Mouse (Mus musculus) liver, embryonic 15.5 days (tissue): ENCODE data around the gene Dnttip1. TPM values are rescaled to one million over a fixed set of nuclear protein-coding genes. Genes with fewer than 3 reads are reported as not detected.

ENCODE experiments used
- ATAC-seq: fragments of 200-750 bp; cut with Nextera tagmentation; 2 replicates; pipeline ENCODE4 v1.8.0; 2017; ENCODE audit warnings: moderate number of reproducible peaks, mild to moderate bottlenecking, moderate library complexity; ENCODE audit not compliant: insufficient read depth
- H3K27ac ChIP-seq: fragments of 300-500 bp; sonication (generic); replicated peaks from 2 replicates; pipeline ENCODE4 v1.5.1; 2015; ENCODE audit warnings: mild to moderate bottlenecking, inconsistent platforms
- H3K27me3 ChIP-seq: fragments of 300-500 bp; sonication (generic); 2 replicates; pipeline ENCODE4 v1.6.1; 2015; ENCODE audit warnings: mild to moderate bottlenecking, inconsistent platforms
- H3K36me3 ChIP-seq: fragments of 300-500 bp; sonication (generic); replicated peaks from 2 replicates; pipeline ENCODE4 v1.6.1; 2015; ENCODE audit warnings: moderate library complexity, mild to moderate bottlenecking, inconsistent platforms
- H3K4me1 ChIP-seq: fragments of 300-500 bp; sonication (generic); replicated peaks from 2 replicates; pipeline ENCODE4 v1.6.1; 2015; ENCODE audit warnings: inconsistent platforms
- H3K4me2 ChIP-seq: fragments of 300-500 bp; sonication (generic); 2 replicates; pipeline ENCODE4 v1.6.1; 2015; ENCODE audit warnings: moderate library complexity, mild to moderate bottlenecking, inconsistent platforms
- H3K4me3 ChIP-seq: fragments of 300-500 bp; sonication (generic); replicated peaks from 2 replicates; pipeline ENCODE4 v1.5.1; 2015; ENCODE audit warnings: mild to moderate bottlenecking, inconsistent platforms
- H3K9ac ChIP-seq: fragments of 300-500 bp; sonication (generic); 2 replicates; pipeline ENCODE4 v1.6.1; 2015; ENCODE audit warnings: moderate library complexity, mild to moderate bottlenecking, inconsistent platforms
- H3K9me3 ChIP-seq: fragments of 300-500 bp; sonication (generic); replicated peaks from 2 replicates; pipeline ENCODE4 v1.6.1; 2016; ENCODE audit warnings: inconsistent platforms
- WGBS: fragments of 180-500 bp; shearing (Covaris S2); methylation state at CpG from one replicate; pipeline ENCODE4 v1.1.7; 2015; ENCODE audit warnings: mixed read lengths; ENCODE audit not compliant: insufficient replicate concordance; 5-methylcytosine and 5-hydroxymethylcytosine counted together
- polyA plus RNA-seq: library from polyadenylated mRNA; unstranded; fragments of >200 nt; fragmentation: Nextera tagmentation; extraction: Ambion mirVana; gene quantifications from 2 replicates; pipeline ENCODE4 v1.2.1, GENCODE M21; 2015

Dnttip1 gene
- polyA plus RNA-seq, 1 experiment from 2014 or later: 41.1 TPM

- H3K36me3 ChIP-seq: peaks cover 100% of the 10 kb centered on the region
- H3K4me3 ChIP-seq: no peak overlapping the region
- ATAC-seq: no peak
- H3K27ac ChIP-seq: peak overlapping the region; percentile 97
- H3K27me3 ChIP-seq: no peaks in the 10 kb centered on the region
- no peak overlapping the region for H3K4me2 ChIP-seq
- peaks cover 55% of the 10 kb centered on the region for H3K4me1 ChIP-seq
- H3K9ac ChIP-seq: no peak overlapping the region; the same call in 1 of the 2 replicates
- no peaks in the 10 kb centered on the region for H3K9me3 ChIP-seq
- WGBS: 58% methylated on average over 11 of the region's 11 CpGs
These were observed 8.3 kb downstream of the Dnttip1 start for GRCm38 (mm10) chr2:164754105-164754504.

- Histone ChIP-seq H3K4me1 (peaks cover 55% of the 10 kb centered on the region), H3K9me3 (no peaks in the 10 kb centered on the region), H3K4me2 (no peak overlapping the region), H3K27me3 (no peaks in the 10 kb centered on the region), H3K9ac (no peak overlapping the region), H3K4me3 (no peak overlapping the region), H3K36me3 (peaks cover 100% of the 10 kb centered on the region), H3K27ac (peak overlapping the region; percentile 97)
- no peak for ATAC-seq
- 87% methylated on average over 2 of the region's 2 CpGs for WGBS
These were observed 9.0 kb downstream of the Dnttip1 start for GRCm38 (mm10) chr2:164754800-164755199.

GRCm38 (mm10) chr2:164757841-164758240 is 12.1 kb downstream of the Dnttip1 start:
- H3K4me2 ChIP-seq: peak overlapping the region; percentile 62; the same call in 1 of the 2 replicates
- peaks cover 98% of the 10 kb centered on the region for H3K36me3 ChIP-seq
- H3K4me3 ChIP-seq: no peak overlapping the region
- no peak for ATAC-seq
- H3K27ac ChIP-seq: peak overlapping the region; percentile 97
- 89% methylated on average over 11 of the region's 11 CpGs for WGBS
- peaks cover 75% of the 10 kb centered on the region for H3K4me1 ChIP-seq
- H3K9me3 ChIP-seq: no peaks in the 10 kb centered on the region
- H3K9ac ChIP-seq: peak overlapping the region; percentile 60
- no peaks in the 10 kb centered on the region for H3K27me3 ChIP-seq

GRCm38 (mm10) chr2:164758692-164759091 is 12.9 kb downstream of the Dnttip1 start:
- H3K9ac ChIP-seq: peak overlapping the region; percentile 60
- H3K27me3 ChIP-seq: no peaks in the 10 kb centered on the region
- peak overlapping the region; percentile 62 for H3K4me2 ChIP-seq
- peak overlapping the region; percentile 97 for H3K27ac ChIP-seq
- H3K9me3 ChIP-seq: no peaks in the 10 kb centered on the region
- H3K4me1 ChIP-seq: peaks cover 80% of the 10 kb centered on the region
- ATAC-seq: peak; percentile 67
- no peak overlapping the region for H3K4me3 ChIP-seq
- H3K36me3 ChIP-seq: peaks cover 98% of the 10 kb centered on the region
- 38% methylated on average over 1 of the region's 1 CpGs for WGBS

- H3K27ac ChIP-seq: peak overlapping the region; percentile 97
- H3K4me2 ChIP-seq: peak overlapping the region; percentile 62
- H3K27me3 ChIP-seq: no peaks in the 10 kb centered on the region
- peaks cover 93% of the 10 kb centered on the region for H3K36me3 ChIP-seq
- H3K4me1 ChIP-seq: peaks cover 84% of the 10 kb centered on the region
- peak; percentile 72 for ATAC-seq
- peak overlapping the region; percentile 56 for H3K9ac ChIP-seq
- 33% methylated on average over 4 of the region's 4 CpGs for WGBS
- H3K4me3 ChIP-seq: peak overlapping the region; percentile 23
- no peaks in the 10 kb centered on the region for H3K9me3 ChIP-seq
These were observed 14.5 kb downstream of the Dnttip1 start for GRCm38 (mm10) chr2:164760059-164760833.

GRCm38 (mm10) chr2:164761502-164761901 is 15.7 kb downstream of the Dnttip1 start:
- peak overlapping the region; percentile 56 for H3K9ac ChIP-seq
- peak; percentile 89 for ATAC-seq
- 55% methylated on average over 2 of the region's 2 CpGs for WGBS
- H3K4me3 ChIP-seq: no peak overlapping the region
- peaks cover 78% of the 10 kb centered on the region for H3K4me1 ChIP-seq
- H3K27me3 ChIP-seq: no peaks in the 10 kb centered on the region
- peak overlapping the region; percentile 97 for H3K27ac ChIP-seq
- H3K4me2 ChIP-seq: peak overlapping the region; percentile 62
- H3K9me3 ChIP-seq: no peaks in the 10 kb centered on the region
- H3K36me3 ChIP-seq: peaks cover 93% of the 10 kb centered on the region

- peak overlapping the region; percentile 62 for H3K4me2 ChIP-seq
- peak overlapping the region; percentile 97 for H3K27ac ChIP-seq
- peak overlapping the region; percentile 56 for H3K9ac ChIP-seq
- H3K27me3 ChIP-seq: no peaks in the 10 kb centered on the region
- H3K4me1 ChIP-seq: peaks cover 77% of the 10 kb centered on the region
- peak; percentile 3; the same call in 1 of the 2 replicates for ATAC-seq
- no peaks in the 10 kb centered on the region for H3K9me3 ChIP-seq
- 81% methylated on average over 4 of the region's 4 CpGs for WGBS
- peaks cover 93% of the 10 kb centered on the region for H3K36me3 ChIP-seq
- H3K4me3 ChIP-seq: no peak overlapping the region
These were observed 16.2 kb downstream of the Dnttip1 start for GRCm38 (mm10) chr2:164761971-164762370.

- peak overlapping the region; percentile 62 for H3K4me2 ChIP-seq
- H3K27me3 ChIP-seq: no peaks in the 10 kb centered on the region
- ATAC-seq: 0 out of 2 replicates have a peak, but pooled peaks have one; percentile 4
- 77% methylated on average over 7 of the region's 7 CpGs for WGBS
- H3K9ac ChIP-seq: peak overlapping the region; percentile 56
- no peak overlapping the region for H3K4me3 ChIP-seq
- peaks cover 93% of the 10 kb centered on the region for H3K36me3 ChIP-seq
- peak overlapping the region; percentile 97 for H3K27ac ChIP-seq
- no peaks in the 10 kb centered on the region for H3K9me3 ChIP-seq
- peaks cover 73% of the 10 kb centered on the region for H3K4me1 ChIP-seq
These were observed 16.8 kb downstream of the Dnttip1 start for GRCm38 (mm10) chr2:164762593-164762992.

- no peaks in the 10 kb centered on the region for H3K9me3 ChIP-seq
- 81% methylated on average over 3 of the region's 3 CpGs for WGBS
- no peak for ATAC-seq
- peaks cover 62% of the 10 kb centered on the region for H3K4me1 ChIP-seq
- no peaks in the 10 kb centered on the region for H3K27me3 ChIP-seq
- H3K4me2 ChIP-seq: no peak overlapping the region
- peaks cover 76% of the 10 kb centered on the region for H3K36me3 ChIP-seq
- 0 out of 2 replicates have a peak overlapping the region, but pooled peaks have one; percentile 6 for H3K9ac ChIP-seq
- H3K4me3 ChIP-seq: no peak overlapping the region
- peak overlapping the region; percentile 63 for H3K27ac ChIP-seq
These were observed 20.1 kb downstream of the Dnttip1 start for GRCm38 (mm10) chr2:164765841-164766240.

GRCm38 (mm10) chr2:164767812-164768540 is 22.2 kb downstream of the Dnttip1 start:
- H3K4me1 ChIP-seq: peaks cover 62% of the 10 kb centered on the region
- H3K9me3 ChIP-seq: no peaks in the 10 kb centered on the region
- H3K4me3 ChIP-seq: 0 out of 2 replicates have a peak overlapping the region, but pooled peaks have one; percentile 93
- peaks cover 76% of the 10 kb centered on the region for H3K36me3 ChIP-seq
- peak overlapping the region; percentile 63 for H3K27ac ChIP-seq
- 87% methylated on average over 15 of the region's 15 CpGs for WGBS
- no peak overlapping the region; the same call in 1 of the 2 replicates for H3K9ac ChIP-seq
- no peaks in the 10 kb centered on the region for H3K27me3 ChIP-seq
- no peak for ATAC-seq
- H3K4me2 ChIP-seq: peak overlapping the region; percentile 73
